Mouse (Mus musculus) liver, adult (tissue): ENCODE data around the gene Cdk18.

Experiments used
- GATA4 ChIP-seq: IDR thresholded peaks from 2 replicates; pipeline ENCODE4 v1.6.1; 2014; ENCODE audit warnings: mild to moderate bottlenecking, low read length; ENCODE audit not compliant: insufficient replicate concordance

Gene Cdk18

DNA sequence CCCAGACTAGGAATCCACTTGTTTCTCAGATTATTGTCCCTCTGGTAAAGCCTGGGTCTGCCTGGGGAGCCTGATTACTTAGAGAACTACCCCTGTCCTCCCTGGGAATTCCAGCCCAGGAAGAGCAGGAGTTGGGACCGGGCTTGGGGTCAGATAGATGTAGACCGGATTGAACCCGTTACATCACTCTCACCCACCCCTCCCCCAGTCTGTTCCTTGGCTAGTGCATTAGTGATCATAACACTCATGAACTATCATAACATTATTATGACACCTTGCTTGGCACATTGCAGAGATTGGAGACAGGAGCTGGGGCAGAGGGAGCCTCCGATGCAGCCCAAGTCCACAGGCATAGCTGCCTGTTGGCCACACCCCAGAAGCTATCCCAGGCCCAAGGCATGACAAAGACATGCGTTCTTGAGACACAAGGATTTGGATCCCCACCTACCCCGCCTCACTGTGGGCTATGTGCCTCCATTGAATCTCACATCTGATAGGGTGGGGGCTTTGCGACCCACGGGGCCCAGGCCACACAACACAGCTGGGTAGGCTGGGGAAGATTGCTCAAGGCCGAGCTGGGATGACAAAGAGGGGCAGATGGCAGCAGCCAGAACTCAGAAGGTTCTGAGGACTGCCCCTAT, 1.4 kb downstream of the Cdk18 start:
- TF ChIP-seq GATA4 = no peak

DNA sequence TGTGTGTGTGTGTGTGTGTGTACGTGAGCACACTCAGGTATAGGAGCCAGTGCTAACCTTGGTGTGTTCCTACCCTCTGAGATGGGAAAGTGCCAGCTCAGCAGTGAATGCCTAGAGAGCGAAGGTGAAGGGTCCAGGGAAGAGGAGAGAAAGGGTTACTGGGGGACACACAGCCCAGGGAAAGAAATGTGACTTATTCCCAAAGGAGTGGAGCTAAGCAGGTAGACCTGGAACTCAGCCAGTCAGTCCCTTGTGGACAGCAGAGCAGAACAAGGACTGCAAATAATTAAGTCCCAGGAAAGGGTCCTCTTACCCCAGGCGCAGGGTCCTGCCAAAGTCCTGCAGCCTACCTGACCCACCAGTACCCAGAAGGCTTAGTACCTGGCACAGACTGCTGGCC, 2.6 kb downstream of the Cdk18 start:
- TF ChIP-seq GATA4 = no peak

DNA sequence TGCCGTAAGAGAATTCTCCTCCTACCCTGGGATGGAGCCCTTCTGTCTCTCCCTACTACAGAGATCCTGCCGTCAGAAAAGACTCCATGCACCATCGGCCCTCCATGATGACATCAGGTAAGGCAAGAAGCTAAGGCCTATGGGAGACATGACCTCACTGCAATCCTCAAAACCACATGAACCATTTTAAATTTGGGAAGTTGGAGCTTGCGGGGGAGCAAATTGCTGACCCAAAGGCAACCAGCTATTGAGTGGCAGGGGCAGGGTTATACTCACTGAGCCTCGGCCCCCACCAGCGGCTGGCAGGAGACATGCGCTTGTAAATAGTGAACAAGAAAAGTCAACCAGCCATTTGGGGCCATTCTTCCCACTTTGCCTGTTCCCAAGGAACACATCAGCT, 3.9 kb downstream of the Cdk18 start:
- no peak for TF ChIP-seq GATA4

DNA sequence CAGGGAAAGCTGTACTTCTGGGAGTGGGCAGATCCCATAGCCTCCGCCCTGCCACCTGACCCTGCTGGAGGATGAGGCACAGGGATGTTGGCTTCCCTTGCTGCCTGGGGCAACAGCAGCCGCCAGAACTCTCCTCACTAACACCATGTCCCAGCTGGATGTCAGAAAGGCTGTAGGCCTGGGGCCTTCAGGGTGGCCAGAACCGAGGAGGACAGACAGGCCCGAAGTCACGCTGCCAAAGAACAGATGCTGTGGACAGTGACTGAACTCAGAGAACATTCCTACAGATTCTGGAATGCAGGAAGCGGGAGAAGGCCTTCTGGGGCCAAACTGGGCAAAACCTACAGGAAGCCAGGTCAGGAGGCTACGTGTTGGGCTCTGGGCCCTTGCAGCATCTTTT, 11.2 kb downstream of the Cdk18 start:
- no peak for TF ChIP-seq GATA4

DNA sequence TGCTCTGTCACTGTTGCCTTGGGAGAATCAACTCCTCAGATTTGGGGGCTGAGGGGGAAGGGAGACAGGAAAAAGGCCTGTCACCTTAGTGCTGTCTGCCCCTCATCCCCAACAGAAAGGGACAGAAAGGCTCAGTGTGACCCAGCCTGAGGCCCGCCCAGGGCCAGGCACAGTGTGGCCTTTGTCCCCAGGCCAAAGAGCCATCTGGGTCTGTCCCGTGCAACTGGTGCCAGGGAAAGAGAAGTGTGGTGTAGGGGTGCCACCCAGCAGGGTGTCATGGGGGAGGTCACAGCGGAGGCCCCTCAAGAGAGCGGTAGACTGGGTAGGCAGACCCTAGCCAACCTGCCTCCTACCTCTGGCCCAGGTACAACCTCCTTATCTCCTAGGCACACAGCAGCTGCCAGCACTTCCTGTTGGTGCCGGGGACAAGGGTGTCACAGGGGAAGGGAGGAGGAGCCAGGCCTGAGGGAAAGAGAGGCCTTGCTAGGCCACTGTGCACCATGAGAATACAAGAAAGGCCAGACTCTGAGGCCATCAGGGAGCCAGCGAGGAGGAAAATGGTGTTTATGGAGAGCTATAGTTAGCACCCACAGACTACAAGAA, 13.6 kb downstream of the Cdk18 start:
- TF ChIP-seq GATA4 = peak; percentile 92; the same call in 1 of the 2 replicates

DNA sequence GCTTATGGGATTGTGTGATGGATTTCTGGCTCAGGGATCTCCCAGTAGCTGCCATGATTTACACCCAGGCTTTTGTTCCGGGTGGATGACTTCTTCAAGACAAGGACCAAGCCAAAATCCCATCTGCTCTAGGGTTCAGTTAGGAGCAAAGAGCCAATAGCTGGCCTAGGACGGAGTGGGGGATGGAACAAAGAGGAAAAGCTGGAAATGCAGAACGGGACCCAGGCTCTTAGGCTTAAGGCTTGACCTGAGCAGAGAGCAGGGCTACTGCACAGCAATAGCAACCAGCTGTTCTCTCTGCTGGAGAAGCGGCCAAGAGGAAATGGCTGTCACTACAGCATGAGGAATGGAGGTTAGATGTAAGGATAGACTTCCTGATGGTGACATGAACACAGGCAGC, 14.2 kb downstream of the Cdk18 start:
- TF ChIP-seq GATA4 = no peak

DNA sequence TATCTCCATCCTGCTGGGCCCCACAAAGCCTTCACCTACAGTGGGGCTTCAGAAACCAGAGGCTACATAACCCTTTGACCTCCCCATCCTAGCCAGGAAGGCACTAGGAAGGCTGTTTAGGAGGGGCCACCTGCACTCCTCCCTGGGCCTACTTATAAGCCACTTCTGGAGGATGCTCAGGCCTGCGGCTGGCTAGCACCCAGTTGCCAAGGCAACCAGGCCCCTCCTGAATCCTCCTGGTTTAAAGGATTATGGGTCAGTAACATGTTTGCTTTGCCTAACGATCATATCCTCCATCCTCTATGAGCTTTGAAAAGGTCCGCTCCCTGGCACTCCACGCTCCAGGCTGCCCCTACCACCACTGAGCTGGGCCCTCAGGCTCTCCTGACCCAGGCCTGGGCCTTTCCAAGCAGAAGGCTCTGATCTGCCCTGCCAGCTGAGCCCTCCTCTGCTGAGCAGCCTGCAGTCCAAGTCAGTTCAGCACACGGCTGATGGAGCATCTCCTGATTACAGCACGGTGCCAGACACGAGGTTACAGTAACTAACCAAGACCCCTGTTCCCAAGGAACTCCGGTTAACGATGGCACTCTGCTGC, 16.0 kb downstream of the Cdk18 start:
- TF ChIP-seq GATA4 = no peak

DNA sequence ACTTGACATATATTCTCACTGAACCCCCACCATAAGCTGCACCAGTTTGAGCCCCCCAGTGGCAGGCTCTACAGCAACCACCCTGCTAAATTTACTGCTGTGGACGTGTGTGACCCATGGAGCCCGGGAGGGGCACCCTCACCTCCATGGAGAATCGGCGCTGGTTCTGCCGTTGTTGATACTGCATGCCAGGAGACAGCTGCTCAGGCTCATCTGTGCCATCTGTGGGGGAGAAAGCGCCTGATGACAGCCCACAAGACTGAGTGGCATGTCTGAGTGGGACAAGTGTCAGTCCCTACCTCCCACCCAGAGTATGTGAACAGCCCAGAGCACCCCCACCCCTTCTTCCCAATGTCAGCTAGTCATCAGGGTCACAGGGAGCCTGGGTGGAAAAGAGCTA, 17.6 kb downstream of the Cdk18 start:
- TF ChIP-seq GATA4 = no peak

DNA sequence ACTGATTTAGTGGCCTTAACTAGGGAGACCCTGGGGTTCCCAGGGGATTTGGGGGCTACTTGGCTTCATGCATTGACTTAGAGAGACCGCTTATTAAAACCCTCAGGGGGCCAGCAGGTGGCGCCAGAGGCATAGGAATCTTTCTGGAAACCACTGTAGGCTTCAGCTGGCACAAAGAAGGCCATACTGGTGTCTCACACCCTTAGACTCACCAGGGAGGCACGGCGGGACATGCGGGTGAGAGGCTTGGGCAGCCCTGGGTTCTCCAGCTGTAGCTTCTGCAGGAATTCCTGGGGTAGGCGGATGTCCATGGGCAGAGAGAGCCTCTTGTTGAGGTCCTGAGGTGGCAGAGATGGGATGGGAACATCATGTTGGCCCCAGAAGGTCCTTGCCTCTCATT, 18.2 kb downstream of the Cdk18 start:
- no peak for TF ChIP-seq GATA4

DNA sequence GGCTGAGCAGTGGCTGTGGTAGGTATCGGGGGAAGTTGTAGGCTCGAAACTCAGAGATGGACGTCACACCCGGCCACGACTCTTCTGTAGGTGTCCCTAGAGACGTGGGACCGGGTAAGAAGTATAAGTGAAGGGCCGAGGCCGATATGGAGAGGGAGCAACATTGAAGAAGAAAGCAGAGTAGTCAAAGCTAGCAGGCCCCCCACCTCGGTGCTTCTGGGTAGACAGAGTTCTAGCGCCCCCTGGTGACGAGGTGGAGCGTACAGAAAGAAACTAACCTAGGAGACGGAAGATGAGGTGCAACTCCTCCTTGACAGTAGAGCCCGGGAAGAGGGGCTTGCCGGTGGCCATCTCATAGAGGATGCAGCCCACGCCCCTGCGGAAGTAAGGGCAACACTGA, 22.9 kb downstream of the Cdk18 start:
- no peak for TF ChIP-seq GATA4

DNA sequence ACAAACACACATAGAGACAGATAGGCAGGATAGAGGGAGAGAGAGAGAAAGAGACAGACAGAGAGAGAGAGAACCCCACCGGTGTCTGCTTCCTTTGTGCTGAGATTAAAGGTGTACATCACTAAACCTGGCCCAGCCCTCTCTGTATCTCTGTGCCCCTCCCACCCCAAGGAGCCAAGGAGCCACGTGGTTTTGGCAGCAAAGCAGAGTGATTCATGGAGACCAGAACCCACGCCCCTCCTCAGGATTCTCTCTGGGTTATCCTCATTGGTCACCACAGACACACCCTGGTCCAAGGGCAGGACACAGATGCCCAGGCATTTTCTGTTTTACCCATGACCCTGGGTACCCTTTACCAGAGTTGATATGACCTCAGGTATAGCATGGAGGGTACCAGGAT, 26.4 kb downstream of the Cdk18 start:
- no peak for TF ChIP-seq GATA4

DNA sequence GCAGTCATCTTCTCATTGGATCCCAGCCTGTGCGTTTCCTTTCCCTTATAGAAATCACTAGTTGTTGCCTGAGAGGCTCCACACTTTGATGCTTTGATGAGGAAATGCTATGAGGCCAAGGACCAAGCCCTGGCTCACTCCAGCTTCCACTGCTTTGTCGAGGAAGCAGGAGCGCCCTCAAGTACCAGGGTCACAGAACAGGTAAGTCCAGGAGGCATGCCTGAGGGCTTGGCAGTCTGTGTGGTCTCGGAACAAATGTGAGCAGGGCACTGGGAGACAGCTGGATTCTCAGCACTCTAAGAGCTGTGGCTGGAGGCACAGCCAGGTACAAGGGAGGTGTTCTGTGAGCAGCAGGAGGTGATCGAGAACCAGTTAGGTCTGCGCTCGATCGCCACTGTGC, 27.1 kb downstream of the Cdk18 start:
- no peak for TF ChIP-seq GATA4

DNA sequence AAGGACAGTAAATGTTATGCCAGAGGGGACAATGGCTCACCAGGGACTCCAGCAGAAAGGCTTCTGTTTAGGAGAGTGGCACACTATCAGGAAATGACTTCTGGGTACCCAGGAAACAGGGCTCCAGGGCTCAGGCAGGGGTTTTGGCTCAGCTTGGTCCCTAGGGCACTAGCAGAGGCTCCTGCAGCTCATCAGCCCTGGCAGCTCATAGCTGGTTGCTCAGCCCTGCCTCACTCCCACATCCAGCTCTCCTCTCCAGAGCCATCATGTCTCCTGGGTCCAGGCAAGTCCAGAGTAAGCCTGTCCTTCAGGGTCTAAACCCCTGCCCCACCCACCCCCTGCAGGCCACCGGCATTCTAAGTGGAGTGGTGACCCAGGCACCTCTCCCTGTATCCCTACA, 28.1 kb downstream of the Cdk18 start:
- no peak for TF ChIP-seq GATA4

DNA sequence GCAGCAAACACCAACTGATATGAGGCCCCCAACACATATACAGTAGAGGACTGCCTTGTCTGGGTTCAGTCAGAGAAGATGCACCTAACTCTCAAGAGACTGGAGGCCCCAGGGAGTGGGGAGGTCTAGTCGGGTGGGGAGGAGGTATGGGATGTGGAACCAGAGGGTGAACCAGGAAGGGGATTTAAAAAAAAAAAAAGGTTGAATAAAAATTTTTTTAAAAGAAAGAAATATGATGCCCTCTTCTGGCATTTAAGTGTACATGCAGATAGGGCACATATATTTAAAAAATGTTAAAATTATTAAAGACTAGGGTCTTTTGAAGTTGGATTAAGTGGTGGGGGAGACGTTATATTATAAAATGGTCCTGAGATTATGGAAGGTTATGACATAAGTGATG, 30.1 kb downstream of the Cdk18 start:
- TF ChIP-seq GATA4 = no peak

DNA sequence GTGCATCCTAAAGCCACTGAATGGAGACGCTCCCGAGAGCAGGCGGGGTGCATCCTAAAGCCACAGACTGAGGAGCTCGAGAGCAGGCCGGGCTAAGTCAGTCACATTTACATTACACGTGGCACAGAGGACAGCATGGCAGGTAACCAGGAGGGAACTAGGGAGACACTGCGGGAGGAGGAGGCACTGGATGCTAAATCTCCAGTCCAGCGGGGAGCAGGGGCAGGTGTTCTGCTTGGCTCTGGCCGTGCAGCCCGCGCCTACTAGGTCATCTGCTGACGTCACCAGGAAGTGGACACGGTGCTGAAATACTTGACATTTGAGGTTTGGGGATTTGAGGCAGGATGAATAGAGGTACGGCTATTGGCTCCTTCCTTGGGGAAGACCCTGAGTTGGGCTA, 35.1 kb downstream of the Cdk18 start:
- no peak for TF ChIP-seq GATA4

DNA sequence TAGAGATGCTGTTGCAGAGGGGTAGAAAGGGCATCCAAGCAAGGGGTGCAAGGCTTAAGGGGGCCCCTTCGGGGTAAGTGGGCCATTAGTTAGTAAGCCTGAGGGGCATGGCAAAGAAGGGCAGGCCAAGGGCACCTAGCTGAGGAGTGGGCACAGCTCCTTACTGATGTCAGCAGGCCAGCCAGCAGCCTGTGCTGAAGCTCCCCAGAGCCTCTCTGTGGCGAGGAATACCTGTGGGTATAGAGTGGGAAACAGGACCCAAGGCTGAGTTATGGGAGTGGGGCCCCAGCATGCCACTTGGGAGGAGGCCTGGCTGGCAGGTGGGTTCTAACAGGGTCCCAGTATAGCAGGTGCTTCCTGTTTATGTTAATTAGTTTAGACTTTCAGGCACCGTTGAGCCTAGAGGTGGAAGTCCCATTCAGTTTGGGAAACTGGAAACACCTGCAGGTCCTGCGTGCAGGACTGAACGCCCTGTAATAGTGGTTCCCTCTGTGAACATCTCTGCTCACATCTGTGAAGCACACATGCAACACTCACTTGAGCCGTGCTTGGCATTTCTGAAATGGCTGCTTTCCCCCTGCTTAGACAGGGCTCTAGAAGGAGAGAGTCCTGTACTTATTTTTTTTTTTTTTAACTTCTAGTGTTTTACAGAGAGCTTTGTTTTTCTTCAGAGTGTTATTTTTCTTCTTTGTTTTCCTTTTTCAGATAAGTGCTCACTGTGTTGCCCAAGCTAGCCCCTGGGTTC, 37.4 kb downstream of the Cdk18 start:
- TF ChIP-seq GATA4 = no peak
